Mouse (Mus musculus): ENCODE data around the gene Ano9. TPM values are rescaled to one million over a fixed set of nuclear protein-coding genes. Genes with fewer than 3 reads are reported as not detected.

Gene Ano9
- total RNA-seq, 2 experiments from 2014 or later: 0.33 to 0.42 TPM

DNA sequence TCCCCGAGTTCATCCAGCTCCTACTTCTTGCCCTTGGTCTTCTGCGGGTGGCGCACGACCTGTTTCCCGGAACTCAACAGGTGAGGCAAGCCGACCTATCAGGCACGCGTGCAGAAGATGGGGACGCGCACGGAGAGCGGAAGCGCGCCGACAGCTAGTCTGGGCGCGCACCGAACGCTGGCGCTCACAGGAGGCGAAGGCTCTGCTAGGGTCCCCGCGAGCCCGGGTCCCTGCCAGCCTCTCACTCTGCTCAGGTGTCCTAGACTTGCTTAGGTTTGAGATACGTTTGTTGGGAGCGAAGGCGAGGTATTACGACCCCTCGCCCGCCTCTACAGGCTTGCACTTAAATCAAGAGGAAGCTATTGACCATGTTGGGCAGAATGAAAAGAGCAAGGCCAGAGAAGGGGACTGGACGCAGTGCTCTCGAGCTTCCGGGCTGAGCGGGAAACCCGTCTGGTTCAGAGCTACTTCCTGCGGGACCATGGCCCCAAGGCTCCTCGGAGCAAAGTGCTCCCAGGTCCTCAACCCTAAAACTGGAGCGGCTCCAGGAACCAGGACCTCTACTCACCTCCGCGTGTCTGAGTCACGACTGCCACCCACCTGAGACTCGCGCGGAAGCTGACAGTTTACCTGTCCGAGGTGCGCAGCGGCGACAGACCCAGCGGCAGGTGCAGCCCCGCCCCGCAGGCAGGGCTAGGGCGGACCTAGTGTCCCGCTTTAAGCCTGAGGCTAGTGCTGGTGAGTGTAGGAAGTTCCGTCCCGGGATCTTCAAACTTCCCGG lies 17.5 kb downstream of the Ano9 start, which contains the start of gene Sigirr:
TSS of gene Sigirr (minus strand) at position 662 of the 781 bp plus-strand sequence.
- peak; percentile 32 for DNase-seq

DNA sequence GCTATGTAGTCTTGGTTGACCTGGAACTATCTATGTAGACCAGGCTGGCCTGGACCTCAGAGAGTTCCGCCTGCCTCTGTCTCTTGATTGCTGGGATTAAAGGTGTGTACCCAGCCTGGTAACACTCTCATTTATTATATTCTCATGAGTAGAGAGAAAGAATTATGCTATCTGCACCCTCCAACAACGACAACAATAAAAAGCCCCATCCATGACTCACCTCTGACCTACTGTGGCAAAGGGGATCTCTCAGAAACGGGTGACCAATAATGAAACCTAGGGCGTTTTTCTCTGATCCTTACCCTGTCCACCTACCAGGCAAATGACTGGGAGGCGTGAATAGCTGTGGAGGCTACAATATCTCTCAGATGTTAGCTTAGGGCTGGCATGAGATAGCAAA lies 20.4 kb downstream of the Ano9 start:
- no peak for DNase-seq

DNA sequence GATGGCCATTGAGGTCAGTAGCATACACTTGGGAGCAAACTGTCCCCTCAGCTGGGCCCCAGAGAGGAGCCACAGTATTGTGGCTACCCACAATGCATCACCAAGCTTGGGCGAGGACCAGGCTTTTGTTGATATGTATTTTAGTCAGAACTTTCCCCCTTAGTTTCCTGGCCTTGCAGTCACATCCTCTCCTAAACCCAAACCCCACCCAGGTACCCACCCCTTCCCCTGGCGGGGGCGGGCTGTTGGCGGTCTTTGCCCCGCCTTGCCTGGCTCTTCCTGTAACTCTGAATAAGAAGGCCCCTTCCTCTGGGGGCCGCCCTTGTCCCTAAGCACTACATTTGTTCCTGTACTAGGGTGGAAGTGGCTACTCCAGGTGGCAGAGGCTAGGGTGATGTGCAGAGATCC lies 21.0 kb downstream of the Ano9 start:
- peak; percentile 67 for DNase-seq

DNA sequence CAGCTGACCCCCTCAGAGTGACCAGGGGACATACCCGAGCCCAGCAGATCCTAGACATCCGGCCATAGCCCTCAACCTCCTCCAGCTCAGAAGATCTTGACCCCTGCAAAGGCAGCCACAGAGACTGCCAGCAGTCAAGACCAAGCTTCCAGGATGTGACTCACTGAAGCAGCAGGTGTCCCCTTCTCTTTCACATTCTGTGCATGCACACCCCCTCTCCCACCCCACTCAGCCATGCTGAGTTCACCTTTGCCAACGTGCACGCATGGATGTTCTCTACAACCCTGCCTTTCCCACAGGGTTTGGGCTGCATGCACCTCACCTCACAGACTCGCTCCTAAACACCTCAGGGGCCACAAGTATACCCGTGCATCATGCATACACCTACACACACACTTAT lies 21.6 kb downstream of the Ano9 start:
- no peak for DNase-seq

DNA sequence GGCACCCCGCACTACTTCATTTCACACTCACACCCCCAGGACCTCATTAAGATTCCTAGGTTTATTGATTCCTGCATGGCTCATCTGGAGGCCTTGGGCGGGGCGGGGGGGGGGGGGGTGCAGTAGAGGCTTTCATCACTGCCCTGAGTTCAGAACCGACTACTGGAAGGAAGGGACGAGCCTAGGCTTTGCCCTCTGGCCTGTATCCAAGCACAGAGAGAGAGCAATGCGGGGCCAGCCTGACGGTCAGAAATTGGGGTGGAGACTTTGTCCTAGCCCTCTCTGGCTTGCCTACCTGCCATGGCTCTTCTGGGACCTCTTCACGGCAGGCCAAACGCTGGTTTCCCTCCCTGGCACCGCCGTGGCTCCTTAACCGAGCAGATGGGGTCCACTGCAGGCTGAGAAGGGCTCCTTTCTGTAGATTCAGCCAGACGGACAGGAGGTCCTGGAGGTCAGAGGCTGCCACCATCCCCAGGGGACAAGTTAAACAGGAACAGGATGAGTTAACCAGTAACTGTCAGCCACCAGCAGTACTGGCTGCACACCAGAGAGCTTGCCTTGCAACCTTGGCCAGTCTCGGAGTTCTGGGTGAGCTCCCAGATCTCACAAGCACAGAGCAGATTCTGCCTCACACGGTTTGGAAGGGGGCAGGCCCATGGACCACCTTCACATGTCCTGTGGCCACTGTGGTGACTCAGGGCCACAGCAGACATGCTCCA lies 23.0 kb downstream of the Ano9 start:
- DNase-seq: no peak

DNA sequence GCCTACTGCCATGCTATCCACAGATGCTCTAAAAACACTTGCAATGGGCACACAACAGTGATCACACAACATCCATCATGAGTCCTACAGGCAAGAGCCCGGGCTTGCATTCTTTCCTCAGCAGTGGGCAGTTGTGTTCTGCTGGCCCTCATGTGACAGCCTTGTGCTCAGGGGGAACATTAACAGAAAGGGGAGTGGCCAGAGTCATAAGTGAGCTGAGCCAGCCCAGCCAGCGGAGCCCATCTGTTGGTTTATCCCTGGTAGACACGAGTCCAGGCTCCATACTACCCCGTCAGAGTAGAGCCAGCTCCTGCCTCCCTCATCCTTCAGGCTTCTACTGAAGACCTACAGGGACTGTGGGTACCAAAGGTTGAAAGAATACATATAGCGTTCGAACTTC lies 23.7 kb downstream of the Ano9 start:
- no peak for DNase-seq

DNA sequence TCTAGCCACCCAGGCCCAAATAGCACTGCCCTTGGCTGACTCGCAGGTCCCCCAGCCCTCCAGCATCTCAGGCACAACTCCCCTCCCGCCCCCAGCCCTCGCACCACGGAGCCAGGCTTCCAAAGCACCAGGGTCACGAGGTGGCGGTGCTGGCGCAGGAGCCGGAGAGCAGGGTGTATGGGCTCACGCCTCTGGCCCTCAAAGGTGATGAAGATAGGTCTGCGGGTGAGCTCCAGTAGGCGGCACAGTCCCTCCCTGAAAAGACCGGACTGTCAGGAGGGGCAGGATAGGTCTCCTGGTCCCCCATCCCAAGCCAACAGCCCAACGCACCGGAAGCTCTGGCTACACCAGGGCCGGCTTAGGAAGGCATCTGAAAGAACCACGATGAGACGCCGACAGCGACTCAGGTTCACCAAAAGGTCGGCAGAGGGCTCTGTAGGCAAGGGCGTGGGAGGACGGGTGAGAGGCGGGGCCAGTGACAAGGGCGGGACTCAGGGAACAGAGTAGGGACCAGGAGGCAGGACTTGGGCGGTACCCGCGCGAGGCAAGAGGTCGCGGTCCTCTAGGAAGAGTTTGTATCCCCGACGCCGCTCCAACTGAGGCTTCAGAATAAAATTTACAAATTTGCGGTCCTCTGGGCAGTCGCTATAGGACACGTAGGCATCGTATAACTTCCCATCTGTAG lies 25.4 kb downstream of the Ano9 start:
- DNase-seq: peak; percentile 91

DNA sequence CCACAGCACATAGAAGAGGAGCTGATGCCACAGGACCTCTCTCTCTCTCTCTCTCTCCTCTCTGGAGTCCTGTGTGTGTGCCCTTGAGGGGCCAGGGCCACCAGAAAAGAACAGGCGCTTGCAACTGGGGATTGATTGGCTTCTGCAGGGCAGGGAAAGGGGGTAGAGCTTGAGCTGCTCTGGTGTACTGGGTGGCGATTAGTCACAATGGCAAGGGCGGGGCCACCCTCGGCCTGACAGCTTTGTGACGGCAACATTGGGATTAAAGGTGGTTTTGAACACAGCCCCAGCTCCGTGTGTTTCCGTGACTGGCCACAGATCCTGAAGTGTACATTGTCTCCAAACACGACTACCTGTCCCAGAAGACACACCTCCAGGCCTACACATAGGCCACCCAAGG lies 27.4 kb downstream of the Ano9 start:
- DNase-seq: no peak

DNA sequence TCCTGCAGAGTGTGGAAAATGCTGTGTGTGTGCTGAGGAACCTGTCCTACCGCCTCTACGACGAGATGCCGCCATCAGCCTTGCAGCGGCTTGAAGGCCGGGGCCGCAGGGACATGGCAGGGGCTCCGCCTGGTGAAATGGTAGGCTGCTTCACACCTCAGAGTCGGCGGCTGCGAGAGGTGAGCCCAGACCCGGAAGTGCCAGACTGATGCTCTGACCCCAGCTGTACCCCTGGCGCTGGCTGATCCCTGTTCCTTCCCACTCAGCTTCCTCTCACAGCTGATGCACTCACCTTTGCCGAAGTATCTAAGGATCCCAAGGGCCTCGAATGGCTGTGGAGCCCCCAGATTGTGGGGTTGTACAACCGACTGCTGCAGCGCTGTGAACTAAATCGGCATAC lies 29.1 kb downstream of the Ano9 start:
- DNase-seq: no peak

DNA sequence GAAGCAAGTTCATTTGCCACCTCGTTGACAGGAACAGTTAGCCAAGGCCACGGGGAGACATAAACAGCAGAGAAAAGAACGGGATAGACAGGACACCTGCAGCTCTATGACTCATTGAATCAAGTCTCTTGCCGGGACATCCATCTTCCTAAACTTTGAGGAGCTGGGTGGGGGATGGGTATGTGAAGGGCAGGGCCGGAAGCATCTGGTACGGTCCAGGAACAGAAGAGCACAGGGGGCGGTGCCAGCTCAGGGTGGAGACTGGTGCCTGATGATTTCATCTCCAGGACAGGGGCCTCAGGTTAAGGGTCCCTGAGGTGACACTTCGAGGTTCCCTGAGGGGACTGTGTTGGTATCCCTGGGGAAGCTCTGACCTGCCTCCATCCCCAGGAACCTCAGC lies 29.7 kb downstream of the Ano9 start:
- no peak for DNase-seq

DNA sequence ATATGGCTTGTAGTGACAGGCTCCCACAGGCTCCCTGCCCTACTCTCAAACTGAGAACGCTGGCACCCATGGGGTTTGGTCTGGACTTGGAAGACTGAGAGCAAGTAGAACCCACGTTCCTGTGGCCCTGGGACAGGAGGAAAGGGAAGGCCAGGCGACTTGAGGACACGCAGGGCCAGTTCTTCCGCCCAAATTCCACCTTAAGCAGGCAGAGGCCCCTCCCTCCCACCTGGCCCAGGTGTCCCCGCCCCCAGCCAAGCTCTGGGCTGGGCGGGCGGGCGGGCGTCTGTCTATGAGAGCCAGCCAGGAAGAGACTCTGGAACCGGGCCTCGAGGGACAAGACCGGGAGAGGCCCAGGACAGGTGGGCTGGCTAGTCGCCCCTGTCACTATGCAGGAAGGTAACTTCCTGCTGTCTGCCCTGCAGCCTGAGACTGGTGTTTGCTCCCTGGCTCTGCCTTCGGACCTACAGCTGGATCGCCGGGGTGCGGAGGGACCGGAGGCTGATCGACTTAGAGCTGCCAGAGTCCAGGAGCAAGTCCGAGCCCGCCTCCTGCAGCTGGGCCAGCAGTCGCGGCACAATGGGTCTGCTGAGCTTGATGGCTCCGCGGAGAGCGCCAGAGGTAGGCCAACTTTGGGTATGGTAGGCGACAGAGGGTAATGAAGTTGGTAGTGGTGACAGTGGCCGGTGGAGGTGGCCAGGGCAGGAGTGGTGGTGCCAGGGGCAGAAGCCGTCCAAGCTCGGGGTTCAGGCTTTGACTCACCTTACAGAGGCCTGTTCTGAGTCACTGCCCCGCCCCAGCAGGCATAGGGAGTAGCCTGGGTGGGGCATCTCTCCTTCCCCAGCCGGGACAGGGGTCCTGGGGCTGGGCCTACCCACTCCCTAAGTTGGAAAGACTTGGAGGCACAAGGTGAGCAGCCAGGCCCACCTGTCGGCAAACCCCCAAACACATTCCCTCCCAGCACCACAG lies 37.8 kb downstream of the Ano9 start:
- no peak for DNase-seq

DNA sequence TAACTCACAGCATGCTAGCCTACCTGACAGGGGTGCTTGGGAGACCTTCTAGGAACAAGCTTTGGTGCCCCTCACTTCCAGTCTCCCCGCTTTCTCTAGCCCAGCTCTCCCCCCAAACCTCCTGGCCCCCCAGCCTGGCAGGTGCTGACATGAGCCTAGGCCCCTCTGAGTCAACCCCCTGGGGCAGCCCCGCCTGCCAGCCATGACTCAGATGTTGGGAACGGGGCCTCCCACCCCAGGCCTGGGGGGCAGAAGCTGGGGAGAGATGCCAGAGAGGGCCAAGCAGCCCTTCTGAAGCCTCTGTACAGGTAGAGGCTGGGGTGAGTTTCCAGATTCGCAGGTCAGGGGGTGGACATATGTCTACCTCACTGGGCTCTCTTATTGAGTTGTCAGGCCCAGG lies 38.7 kb downstream of the Ano9 start:
- DNase-seq: no peak

DNA sequence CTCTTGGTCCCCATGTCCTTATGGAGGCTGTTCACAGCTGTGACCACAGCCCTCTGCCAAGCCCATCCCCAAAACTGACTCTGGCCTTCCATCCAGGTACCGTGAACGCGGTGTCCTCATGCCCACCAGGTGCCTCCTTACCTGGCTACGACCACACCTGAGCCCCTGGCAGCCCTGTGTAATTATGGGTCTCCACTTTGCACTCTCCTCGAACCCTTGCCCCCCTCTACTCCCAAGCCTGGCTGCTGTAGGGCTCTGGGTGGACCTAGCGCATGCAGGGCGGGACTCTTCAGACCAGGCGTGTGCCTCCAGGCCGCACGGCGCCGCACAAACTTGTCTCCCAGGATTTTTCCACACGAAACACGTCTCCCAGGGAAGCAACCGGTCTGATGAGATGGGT lies 39.8 kb downstream of the Ano9 start, which contains the start of gene Pkp3:
TSS of gene Pkp3 (plus strand) at position 378 of the 400 bp plus-strand sequence.
- no peak for DNase-seq

DNA sequence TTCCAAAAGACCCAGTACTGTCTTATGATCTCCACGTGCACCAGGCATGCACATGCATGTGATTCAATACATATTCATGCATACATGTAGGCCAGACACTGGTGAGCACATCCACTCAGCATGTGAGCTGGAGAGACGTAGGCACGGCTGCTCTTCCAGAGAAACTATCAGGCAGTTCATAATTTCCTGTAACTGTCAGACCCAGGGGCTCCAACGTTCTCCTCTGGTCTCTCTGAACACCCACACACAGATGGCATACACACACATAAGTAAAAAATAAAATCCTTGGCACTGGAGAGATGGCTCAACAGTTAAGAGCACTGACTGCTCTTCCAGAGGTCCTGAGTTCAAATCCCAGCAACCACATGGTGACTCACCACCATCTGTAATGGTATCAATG lies 43.8 kb downstream of the Ano9 start:
- DNase-seq: no peak

DNA sequence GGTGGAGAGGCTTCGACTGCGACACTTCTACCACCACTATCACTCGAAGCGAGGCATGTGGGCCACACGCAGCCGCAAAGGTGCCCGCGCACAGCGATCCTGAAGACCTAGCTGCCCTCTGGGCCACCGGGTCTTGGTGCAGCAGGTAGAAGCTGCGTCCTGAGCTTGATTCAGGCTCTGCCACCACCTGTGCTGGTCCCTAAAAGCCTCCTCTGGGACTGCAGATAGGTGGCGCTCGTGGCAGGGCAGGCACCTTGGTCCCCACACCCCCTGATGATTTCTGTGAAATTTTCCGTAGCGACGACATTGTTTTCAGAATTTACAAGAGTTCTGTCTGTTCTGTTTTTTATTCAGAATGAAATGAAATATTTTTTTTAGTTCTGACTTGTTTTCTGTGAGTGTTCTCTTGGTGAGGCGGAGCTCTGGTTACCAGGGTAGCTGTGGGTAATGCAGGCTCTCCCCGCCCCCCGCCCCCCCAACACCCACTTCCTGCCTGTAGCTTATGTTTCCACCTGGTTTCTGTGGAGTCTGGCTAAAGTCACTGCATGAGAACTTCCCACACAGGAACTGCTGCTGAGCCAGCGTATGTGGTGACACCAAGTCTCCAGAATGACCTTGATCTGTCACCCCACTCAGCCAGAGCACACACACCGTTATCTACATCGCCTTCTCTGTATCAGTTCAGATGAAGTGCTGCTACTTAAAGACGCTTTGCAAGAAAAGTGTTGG lies 45.4 kb downstream of the Ano9 start:
- DNase-seq: no peak

DNA sequence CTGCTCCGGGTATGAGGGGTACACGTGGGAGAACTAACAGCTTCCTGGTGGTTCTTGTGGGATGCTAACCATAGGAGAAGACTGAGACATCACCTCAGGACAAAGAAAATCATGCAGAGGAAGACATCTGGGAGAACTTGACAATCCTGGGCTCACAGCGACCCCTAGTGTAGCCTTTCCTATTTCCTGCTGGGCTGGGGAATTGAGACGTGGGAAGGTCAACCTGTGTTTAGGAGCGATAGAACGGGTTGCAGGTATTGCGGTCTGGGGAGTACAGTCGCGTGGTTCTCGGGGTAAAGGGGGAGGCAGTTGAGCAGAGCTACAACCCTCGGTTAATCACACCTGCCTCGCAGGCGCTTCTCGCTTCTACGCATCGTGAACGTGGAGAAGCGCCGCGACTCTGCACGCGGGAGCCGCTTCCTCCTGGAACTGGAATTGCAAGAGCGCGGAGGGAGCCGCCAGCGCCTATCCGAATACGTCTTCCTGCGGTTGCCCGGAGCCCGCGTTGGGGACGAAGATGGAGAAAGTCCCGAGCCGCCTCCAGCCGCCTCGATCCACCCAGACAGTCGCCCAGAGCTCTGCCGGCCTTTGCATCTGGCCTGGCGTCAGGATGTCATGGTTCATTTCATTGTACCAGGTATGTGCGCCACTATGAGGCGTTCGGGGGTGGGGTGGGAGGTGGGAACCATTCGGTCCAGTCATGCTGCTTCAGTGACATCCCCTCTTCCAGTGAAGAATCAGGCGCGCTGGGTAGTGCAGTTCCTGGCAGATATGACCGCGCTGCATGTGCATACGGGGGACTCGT lies 47.3 kb downstream of the Ano9 start:
- peak; percentile 86 for DNase-seq

DNA sequence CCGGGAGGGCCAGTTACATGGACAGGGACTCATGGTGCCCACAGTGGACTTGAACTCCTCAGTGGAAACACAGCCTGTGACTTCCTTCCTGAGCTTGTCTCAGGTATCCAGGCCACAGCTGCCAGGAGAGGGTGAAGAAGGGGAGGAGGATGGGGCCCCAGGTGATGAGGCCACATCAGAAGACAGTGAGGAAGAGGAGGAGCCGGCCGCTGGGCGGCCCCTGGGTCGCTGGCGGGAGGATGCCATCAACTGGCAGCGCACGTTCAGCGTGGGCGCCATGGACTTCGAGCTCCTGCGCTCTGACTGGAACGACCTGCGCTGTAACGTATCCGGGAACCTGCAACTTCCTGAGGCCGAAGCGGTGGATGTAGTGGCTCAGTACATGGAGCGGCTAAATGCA lies 49.3 kb downstream of the Ano9 start:
- no peak for DNase-seq

DNA sequence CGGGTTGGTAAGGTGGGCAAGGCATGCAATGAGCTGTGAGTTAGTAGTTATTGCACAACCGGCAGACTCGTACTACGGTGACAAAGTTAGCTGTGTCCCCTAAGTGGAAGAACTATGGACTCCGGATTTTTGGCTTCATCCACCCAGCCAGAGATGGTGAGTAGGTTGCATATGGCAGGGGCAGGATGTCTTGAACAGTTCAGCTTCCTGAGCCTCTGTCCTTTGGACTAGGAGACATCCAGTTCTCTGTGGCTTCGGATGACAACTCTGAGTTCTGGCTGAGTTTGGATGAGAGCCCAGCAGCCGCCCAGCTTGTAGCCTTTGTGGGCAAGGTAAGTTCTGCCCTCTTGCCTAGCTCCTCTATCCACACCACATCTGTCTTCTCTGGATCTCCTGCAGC lies 53.0 kb downstream of the Ano9 start:
- DNase-seq: no peak

DNA sequence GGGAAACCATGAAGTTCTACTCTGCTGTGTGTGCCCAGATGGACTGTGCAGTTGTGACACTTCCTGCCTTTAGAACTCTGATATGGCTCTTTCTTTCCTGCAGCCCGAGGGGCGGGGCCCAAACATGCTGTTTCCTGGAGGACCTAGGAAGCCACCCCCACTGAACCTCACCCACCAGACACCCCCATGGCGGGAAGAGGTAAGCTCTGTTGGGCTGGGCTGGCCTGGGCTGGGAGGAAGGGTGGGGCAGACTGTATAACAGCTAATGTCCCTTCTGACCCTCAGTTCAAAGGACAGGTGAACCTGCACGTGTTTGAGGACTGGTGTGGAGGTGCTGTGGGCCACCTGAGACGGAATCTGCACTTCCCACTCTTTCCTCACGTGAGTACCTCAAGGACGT lies 53.4 kb downstream of the Ano9 start:
- DNase-seq: no peak

DNA sequence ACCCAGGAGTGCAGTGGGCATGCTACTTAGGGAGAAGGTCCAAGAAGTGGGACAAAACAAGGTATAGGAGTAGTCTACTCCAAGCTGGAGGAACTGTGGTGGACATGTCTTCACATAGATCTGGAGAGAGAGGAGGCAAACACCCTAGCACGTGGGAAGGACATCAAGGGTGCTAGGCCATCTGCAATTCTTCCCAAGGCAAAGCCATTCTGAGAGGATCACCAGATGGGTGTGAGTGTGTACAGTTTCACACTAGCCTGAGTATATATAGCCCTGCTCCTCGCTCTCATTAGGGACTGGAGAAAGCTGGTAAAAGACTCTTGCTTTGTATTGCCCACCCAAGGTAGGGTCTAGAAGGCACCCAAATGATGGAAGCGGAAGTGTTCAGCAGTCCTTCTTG lies 54.3 kb downstream of the Ano9 start:
- no peak for DNase-seq
